Mouse (Mus musculus): ENCODE results near the gene Dst. TPM values are rescaled to one million over a fixed set of nuclear protein-coding genes. Genes with fewer than 3 reads are reported as not detected.

Dst gene
- total and polyA plus RNA-seq, 3 experiments: 66.7 to 404 (median 334) TPM

- no peak overlapping the region for H3K9ac ChIP-seq (ENCODE audit: low read depth, low read length)
- no peak overlapping the region for H3K4me3 ChIP-seq
- peaks cover 5% of the 10 kb centered on the region for H3K36me3 ChIP-seq (ENCODE audit: control insufficient read depth, insufficient read depth, low read length)
- H3K79me2 ChIP-seq (replicated peaks; ENCODE audit: control insufficient read depth, insufficient read depth, low read length): peaks cover 6% of the 10 kb centered on the region
- no peak overlapping the region for H3K27ac ChIP-seq
- TF ChIP-seq EP300 (IDR thresholded peaks at IDR 0.05; ENCODE audit: insufficient read depth, low read depth, low read length): no peak
- no peak for TF ChIP-seq CTCF (IDR thresholded peaks at IDR 0.05)
- TF ChIP-seq POLR2A (IDR thresholded peaks at IDR 0.05; ENCODE audit: insufficient read depth, low read depth, low read length): no peak
- DNase-seq: no peak
- 76% methylated on average over 6 of the region's 6 CpGs for WGBS
- intact Hi-C loops (cut with DNase I): no loop called here
- H3K4me1 ChIP-seq (ENCODE audit: control insufficient read depth, insufficient read depth, low read length): peaks cover 7% of the 10 kb centered on the region
- H3K27me3 ChIP-seq (ENCODE audit: control insufficient read depth, insufficient read depth, low read length): no peaks in the 10 kb centered on the region
Observed at GRCm38 (mm10) chr1:34077941-34078340, 169.9 kb downstream of the Dst start.

DNA sequence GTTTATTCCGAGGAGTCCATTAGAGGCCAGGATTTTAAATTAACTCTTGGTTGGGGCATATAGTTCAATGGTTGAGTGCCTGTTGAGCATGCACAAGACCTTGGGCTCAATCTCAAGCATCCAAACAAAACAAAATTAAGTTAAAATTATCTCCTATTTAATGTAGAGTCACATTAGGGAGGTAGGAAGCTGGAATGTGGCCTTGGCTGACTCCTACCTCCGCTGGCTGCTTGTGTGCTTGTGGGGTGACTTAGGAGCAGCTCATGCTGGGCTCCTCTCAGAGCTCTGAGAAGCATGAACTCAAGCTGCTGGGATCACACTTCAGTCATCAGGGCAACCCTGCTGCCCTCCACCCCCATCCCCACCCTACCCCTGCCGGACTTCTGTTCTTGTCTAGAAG is 181.0 kb downstream of the Dst start:
- H3K27ac ChIP-seq: no peak overlapping the region
- H3K27me3 ChIP-seq (ENCODE audit: control insufficient read depth, insufficient read depth, low read length): no peaks in the 10 kb centered on the region
- peaks cover 4% of the 10 kb centered on the region; the same call in 1 of the 2 replicates for H3K79me2 ChIP-seq (replicated peaks; ENCODE audit: control insufficient read depth, insufficient read depth, low read length)
- DNase-seq: no peak
- no peak overlapping the region for H3K9ac ChIP-seq (ENCODE audit: low read depth, low read length)
- H3K36me3 ChIP-seq (ENCODE audit: control insufficient read depth, insufficient read depth, low read length): peaks cover 4% of the 10 kb centered on the region
- H3K4me3 ChIP-seq: no peak overlapping the region
- H3K4me1 ChIP-seq (ENCODE audit: control insufficient read depth, insufficient read depth, low read length): no peaks in the 10 kb centered on the region
- TF ChIP-seq EP300 (IDR thresholded peaks at IDR 0.05; ENCODE audit: insufficient read depth, low read depth, low read length) (no peak), POLR2A (IDR thresholded peaks at IDR 0.05; ENCODE audit: insufficient read depth, low read depth, low read length) (no peak), CTCF (IDR thresholded peaks at IDR 0.05) (no peak)
- 85% methylated on average over 3 of the region's 3 CpGs for WGBS
- intact Hi-C loops (cut with DNase I): no loop called here

- Histone ChIP-seq H3K36me3 (ENCODE audit: control insufficient read depth, insufficient read depth, low read length) (peaks cover 4% of the 10 kb centered on the region), H3K79me2 (replicated peaks; ENCODE audit: control insufficient read depth, insufficient read depth, low read length) (peaks cover 7% of the 10 kb centered on the region; the same call in 1 of the 2 replicates), H3K4me3 (no peak overlapping the region), H3K9ac (ENCODE audit: low read depth, low read length) (no peak overlapping the region), H3K27me3 (ENCODE audit: control insufficient read depth, insufficient read depth, low read length) (no peaks in the 10 kb centered on the region), H3K27ac (no peak overlapping the region), H3K4me1 (ENCODE audit: control insufficient read depth, insufficient read depth, low read length) (no peaks in the 10 kb centered on the region)
- TF ChIP-seq POLR2A (IDR thresholded peaks at IDR 0.05; ENCODE audit: insufficient read depth, low read depth, low read length): no peak
- no peak for TF ChIP-seq CTCF (IDR thresholded peaks at IDR 0.05)
- TF ChIP-seq EP300 (IDR thresholded peaks at IDR 0.05; ENCODE audit: insufficient read depth, low read depth, low read length): no peak
- WGBS: 92% methylated on average over 7 of the region's 7 CpGs
- no peak for DNase-seq
- intact Hi-C loops (cut with DNase I): no loop called here
Observed at GRCm38 (mm10) chr1:34090700-34091099, 182.7 kb downstream of the Dst start.

DNA sequence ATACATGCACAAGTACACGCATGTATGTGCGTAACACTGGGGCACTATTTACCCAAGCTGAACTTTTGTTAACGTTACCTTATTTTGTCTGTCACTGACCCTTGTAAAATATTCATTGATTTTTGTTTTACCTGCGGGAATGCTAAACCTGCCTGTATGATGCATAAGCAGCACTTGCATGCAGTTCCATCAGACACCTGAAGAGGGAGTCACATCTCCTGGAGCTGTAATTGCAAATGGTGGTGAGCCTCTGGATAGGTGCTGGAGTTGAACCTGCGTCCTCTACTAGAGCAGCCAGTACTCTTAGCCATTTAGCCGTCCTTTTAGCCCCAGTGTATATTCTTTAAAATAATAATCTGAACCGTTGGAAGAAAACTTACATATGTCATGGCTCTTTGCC is 185.6 kb downstream of the Dst start:
- no peaks in the 10 kb centered on the region for H3K27me3 ChIP-seq (ENCODE audit: control insufficient read depth, insufficient read depth, low read length)
- H3K4me3 ChIP-seq: no peak overlapping the region
- H3K9ac ChIP-seq (ENCODE audit: low read depth, low read length): no peak overlapping the region
- no peaks in the 10 kb centered on the region; the same call in 1 of the 2 replicates for H3K36me3 ChIP-seq (ENCODE audit: control insufficient read depth, insufficient read depth, low read length)
- H3K27ac ChIP-seq: no peak overlapping the region
- TF ChIP-seq EP300 (IDR thresholded peaks at IDR 0.05; ENCODE audit: insufficient read depth, low read depth, low read length) (no peak), CTCF (IDR thresholded peaks at IDR 0.05) (peak; percentile 67), POLR2A (IDR thresholded peaks at IDR 0.05; ENCODE audit: insufficient read depth, low read depth, low read length) (no peak)
- 97% methylated on average over 7 of the region's 7 CpGs for WGBS
- no peak for DNase-seq
- intact Hi-C loops (cut with DNase I): no loop called here
- H3K79me2 ChIP-seq (replicated peaks; ENCODE audit: control insufficient read depth, insufficient read depth, low read length): peaks cover 6% of the 10 kb centered on the region; the same call in 1 of the 2 replicates
- H3K4me1 ChIP-seq (ENCODE audit: control insufficient read depth, insufficient read depth, low read length): peaks cover 3% of the 10 kb centered on the region

DNA sequence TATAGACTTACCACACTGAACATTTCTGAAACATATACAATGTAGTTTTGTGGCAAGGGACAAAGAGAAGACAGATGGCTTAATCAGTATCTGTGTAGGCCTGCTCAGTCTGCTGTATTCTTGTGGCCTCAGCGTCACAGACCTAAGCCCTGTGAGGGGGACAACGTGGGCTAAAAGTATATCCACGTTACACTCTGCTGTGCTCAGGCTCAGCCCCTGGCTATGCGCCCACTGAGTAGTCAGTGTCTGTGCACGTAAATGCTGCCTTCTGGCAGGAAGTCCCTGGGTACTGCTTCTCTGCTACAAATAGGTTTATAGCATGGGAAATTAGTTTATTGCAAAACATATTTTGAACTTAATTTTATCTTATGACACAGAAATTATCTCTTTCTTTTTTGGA is 186.3 kb downstream of the Dst start:
- DNase-seq: no peak
- 37% methylated on average over 5 of the region's 5 CpGs for WGBS
- Histone ChIP-seq H3K4me3 (no peak overlapping the region), H3K36me3 (ENCODE audit: control insufficient read depth, insufficient read depth, low read length) (no peaks in the 10 kb centered on the region), H3K9ac (ENCODE audit: low read depth, low read length) (no peak overlapping the region), H3K79me2 (replicated peaks; ENCODE audit: control insufficient read depth, insufficient read depth, low read length) (peaks cover 6% of the 10 kb centered on the region; the same call in 1 of the 2 replicates), H3K4me1 (ENCODE audit: control insufficient read depth, insufficient read depth, low read length) (peaks cover 3% of the 10 kb centered on the region), H3K27ac (no peak overlapping the region), H3K27me3 (ENCODE audit: control insufficient read depth, insufficient read depth, low read length) (no peaks in the 10 kb centered on the region)
- TF ChIP-seq CTCF (IDR thresholded peaks at IDR 0.05) (no peak), EP300 (IDR thresholded peaks at IDR 0.05; ENCODE audit: insufficient read depth, low read depth, low read length) (no peak), POLR2A (IDR thresholded peaks at IDR 0.05; ENCODE audit: insufficient read depth, low read depth, low read length) (no peak)
- intact Hi-C loops (cut with DNase I): no loop called here

- WGBS: 23% methylated on average over 4 of the region's 4 CpGs
- no peak overlapping the region for H3K9ac ChIP-seq (ENCODE audit: low read depth, low read length)
- peaks cover 6% of the 10 kb centered on the region; the same call in 1 of the 2 replicates for H3K79me2 ChIP-seq (replicated peaks; ENCODE audit: control insufficient read depth, insufficient read depth, low read length)
- no peaks in the 10 kb centered on the region for H3K27me3 ChIP-seq (ENCODE audit: control insufficient read depth, insufficient read depth, low read length)
- no peaks in the 10 kb centered on the region for H3K36me3 ChIP-seq (ENCODE audit: control insufficient read depth, insufficient read depth, low read length)
- intact Hi-C loops (cut with DNase I): no loop called here
- H3K27ac ChIP-seq: no peak overlapping the region
- no peak for DNase-seq
- TF ChIP-seq EP300 (IDR thresholded peaks at IDR 0.05; ENCODE audit: insufficient read depth, low read depth, low read length): no peak
- H3K4me3 ChIP-seq: no peak overlapping the region
- peaks cover 3% of the 10 kb centered on the region for H3K4me1 ChIP-seq (ENCODE audit: control insufficient read depth, insufficient read depth, low read length)
Observed at GRCm38 (mm10) chr1:34095173-34095572, 187.1 kb downstream of the Dst start.
